Mouse (Mus musculus) C2C12 (cell line): ENCODE measurements around the gene March4.

Experiments
- CEBPB ChIP-seq: IDR thresholded peaks from one replicate; pipeline ENCODE4 v1.6.1; 2011; ENCODE audit warnings: low read depth, mild to moderate bottlenecking, control low read depth, moderate library complexity
- CTCF ChIP-seq: IDR thresholded peaks from one replicate; pipeline ENCODE4 v1.5.1; 2011; ENCODE audit not compliant: control insufficient read depth, insufficient read depth, insufficient read length
- FOSL1 ChIP-seq: IDR thresholded peaks from one replicate; pipeline ENCODE4 v1.8.0; 2011; ENCODE audit warnings: mild to moderate bottlenecking, low read length; ENCODE audit not compliant: poor library complexity, insufficient read depth, severe bottlenecking
- MAX ChIP-seq: IDR thresholded peaks from one replicate; pipeline ENCODE4 v1.6.1; 2011; ENCODE audit warnings: mild to moderate bottlenecking, control low read depth
- MYOD1 ChIP-seq: IDR thresholded peaks from one replicate; pipeline ENCODE4 v1.6.1; 2011; ENCODE audit warnings: low read depth; ENCODE audit not compliant: control insufficient read depth, insufficient read length
- USF1 ChIP-seq: IDR thresholded peaks from one replicate; pipeline ENCODE4 v1.6.1; 2011; ENCODE audit warnings: low read depth, mild to moderate bottlenecking, control low read depth, moderate library complexity

DNA sequence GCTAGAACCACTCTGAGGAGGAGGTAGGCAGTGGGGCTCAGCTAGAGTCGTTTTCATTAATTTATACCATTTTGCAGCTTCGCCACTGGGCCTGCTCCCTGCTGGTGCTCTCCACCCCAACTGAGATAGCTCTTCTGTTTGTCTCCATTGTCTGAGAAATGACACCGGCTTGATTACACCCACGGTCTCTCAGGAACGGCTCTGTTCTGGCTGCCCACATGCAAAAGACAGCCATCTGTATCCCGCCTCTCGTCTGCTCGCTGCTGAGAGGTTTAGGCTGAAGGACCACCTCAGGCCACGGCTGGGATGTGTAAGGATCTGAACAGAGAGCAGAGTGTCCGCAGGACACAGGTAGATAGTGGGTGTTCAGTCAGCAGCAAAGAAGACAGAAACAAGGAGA is 30.5 kb downstream of the March4 start:
- no peak for TF ChIP-seq CTCF
- TF ChIP-seq MYOD1 = no peak
- TF ChIP-seq FOSL1 = no peak
- no peak for TF ChIP-seq CEBPB
- no peak for TF ChIP-seq USF1
- TF ChIP-seq MAX = no peak
